Mouse (Mus musculus) ES-E14 (cell line): Measurements from ENCODE around the gene Xpa.

Experiments used
- CHD2 ChIP-seq: IDR thresholded peaks from 2 replicates; pipeline ENCODE4 v1.6.1; 2014; ENCODE audit warnings: mild to moderate bottlenecking, low read depth, low read length, inconsistent platforms
- ZNF384 ChIP-seq: IDR thresholded peaks from 2 replicates; pipeline ENCODE4 v1.6.1; 2012; ENCODE audit warnings: low read depth, low read length, inconsistent platforms

GRCm38 (mm10) chr4:46234739-46235138, 38.6 kb upstream of the Xpa start:
- TF ChIP-seq CHD2 (no peak), ZNF384 (no peak)
